Mouse (Mus musculus) bone marrow macrophage, adult 2 months (primary cell): ENCODE measurements around the gene Txndc2.

Source experiments
- CTCF ChIP-seq: IDR thresholded peaks from 2 replicates; pipeline ENCODE4 v1.5.1; 2012; ENCODE audit warnings: low read depth, mild to moderate bottlenecking, low read length, moderate library complexity
- POLR2A ChIP-seq: IDR thresholded peaks from 2 replicates; pipeline ENCODE4 v1.6.1; 2012; ENCODE audit warnings: mild to moderate bottlenecking, low read depth, low read length, borderline replicate concordance

- TF ChIP-seq POLR2A (no peak), CTCF (no peak)
These were observed 14.8 kb upstream of the Txndc2 start for GRCm38 (mm10) chr17:65656731-65657130.
